In genomic region chr6:8893665-8894064, GRCm38 (mm10) we compare ENCODE assay signal across 17 mouse cellular contexts. TPM values are rescaled to one million over a fixed set of nuclear protein-coding genes. Genes with fewer than 3 reads are reported as not detected.
A peak's percentile ranks its signal among the peaks of the same experiment; 100 is the strongest.
DNase-seq lines count a peak whose midpoint lies in the region; ATAC-seq and TF ChIP-seq lines count a peak whose summit lies in the region.
"Had no signal": no experiment of that assay in that cellular context is flagged by ENCODE, and none has a peak within 500 bp of the region (broad histone marks: within the 10 kb centered on the region; RNA-seq: fewer than 3 reads in every experiment).

No protein-coding gene starts in this region.

- no peak overlapping the region for H3K9ac ChIP-seq in heart, postnatal 0 days (replicated peaks; ENCODE audit: low read depth, low read length)
- H3K9ac ChIP-seq in liver, postnatal 0 days (replicated peaks) = no peak overlapping the region
- no peak overlapping the region for H3K9ac ChIP-seq in liver, embryonic 11.5 days (ENCODE audit: low read depth, low read length)
- H3K9ac ChIP-seq in kidney, embryonic 16.5 days (replicated peaks; ENCODE audit: low read length) = no peak overlapping the region
- H3K9ac ChIP-seq: forebrain, embryonic 13.5 days had no signal

- DNase-seq in heart, postnatal 0 days (ENCODE audit: low spot score) = no peak
- DNase-seq in heart, postnatal 25 days (ENCODE audit: low spot score) = no peak
- no peak for DNase-seq in liver, postnatal 0 days
- no peak for DNase-seq in liver, embryonic 11.5 days (ENCODE audit: low spot score)
- peak; percentile 42 for DNase-seq in ES-CJ7 (ENCODE audit: low read depth, low spot score)
- DNase-seq in urinary bladder, adult 18-20 months (ENCODE audit: low spot score in 2 of 2) = no peak
- no peak for DNase-seq in gastrocnemius, adult 18-20 months (ENCODE audit: low spot score)
- DNase-seq: adrenal gland, postnatal 10 days; cerebellum, postnatal 10 days; gastrocnemius, postnatal 10 days; heart, postnatal 36 days; left cerebral cortex, postnatal 4 days; lung, adult 18-20 months; right cerebral cortex, postnatal 25 days had no signal

- H3K9me3 ChIP-seq in heart, postnatal 0 days (replicated peaks; ENCODE audit: control insufficient read depth, low read length) = no peaks in the 10 kb centered on the region
- H3K9me3 ChIP-seq in liver, postnatal 0 days (ENCODE audit: low read length) = no peaks in the 10 kb centered on the region
- H3K9me3 ChIP-seq in liver, embryonic 11.5 days (ENCODE audit: control insufficient read depth, low read length) = no peaks in the 10 kb centered on the region
- H3K9me3 ChIP-seq in kidney, embryonic 16.5 days (ENCODE audit: low read length) = peaks cover under 1% of the 10 kb centered on the region; the same call in 1 of the 2 replicates
- H3K9me3 ChIP-seq: forebrain, embryonic 13.5 days had no signal

- H3K27ac ChIP-seq in heart, postnatal 0 days (ENCODE audit: low read depth) = no peak overlapping the region
- no peak overlapping the region for H3K27ac ChIP-seq in liver, postnatal 0 days (ENCODE audit: low read depth)
- H3K27ac ChIP-seq in liver, embryonic 11.5 days (ENCODE audit: low read depth, low read length) = no peak overlapping the region
- no peak overlapping the region for H3K27ac ChIP-seq in kidney, embryonic 16.5 days (ENCODE audit: low read length)
- H3K27ac ChIP-seq: forebrain, embryonic 13.5 days had no signal

- H3K36me3 ChIP-seq in heart, postnatal 0 days (replicated peaks; ENCODE audit: control insufficient read depth, insufficient read depth, low read length) = no peaks in the 10 kb centered on the region
- H3K36me3 ChIP-seq in liver, postnatal 0 days (replicated peaks; ENCODE audit: insufficient read depth, low read length) = no peaks in the 10 kb centered on the region
- H3K36me3 ChIP-seq in liver, embryonic 11.5 days (ENCODE audit: control insufficient read depth, insufficient read depth, low read length) = no peaks in the 10 kb centered on the region
- H3K36me3 ChIP-seq in kidney, embryonic 16.5 days (ENCODE audit: insufficient read depth, low read length) = no peaks in the 10 kb centered on the region

- no peak for ATAC-seq in heart, postnatal 0 days (ENCODE audit: insufficient read depth, low read depth)
- ATAC-seq in liver, postnatal 0 days = no peak
- no peak for ATAC-seq in liver, embryonic 11.5 days (replicated peaks; ENCODE audit: low FRiP score)
- ATAC-seq in kidney, embryonic 16.5 days (ENCODE audit: low FRiP score, low TSS enrichment) = 0 out of 2 replicates have a peak, but pooled peaks have one; percentile 23
- ATAC-seq: forebrain, embryonic 13.5 days had no signal

- 65% methylated on average over 4 of the region's 4 CpGs for WGBS in heart, postnatal 0 days
- WGBS in liver, postnatal 0 days (ENCODE audit: insufficient replicate concordance) = 70% methylated on average over 4 of the region's 4 CpGs
- WGBS in liver, embryonic 11.5 days = 73% methylated on average over 4 of the region's 4 CpGs
- 71% methylated on average over 4 of the region's 4 CpGs for WGBS in kidney, embryonic 16.5 days

- no peak for TF ChIP-seq EP300 in heart, postnatal 0 days (IDR thresholded peaks at IDR 0.05; ENCODE audit: low read depth)
- TF ChIP-seq EP300 in liver, postnatal 0 days (IDR thresholded peaks at IDR 0.05; ENCODE audit: low read depth) = no peak

- intact Hi-C loops in heart, postnatal 25 days (cut with DNase I) = no loop called here

- peak; percentile 19; the same call in 1 of the 2 replicates for TF ChIP-seq CTCF in heart, postnatal 0 days (IDR thresholded peaks at IDR 0.05; ENCODE audit: low read depth)
- peak; percentile 59 for TF ChIP-seq CTCF in liver, postnatal 0 days (IDR thresholded peaks at IDR 0.05; ENCODE audit: low read depth)

- H3K4me2 ChIP-seq in heart, postnatal 0 days (ENCODE audit: low read depth, low read length) = no peak overlapping the region
- no peak overlapping the region for H3K4me2 ChIP-seq in liver, postnatal 0 days (ENCODE audit: low read depth, low read length)
- H3K4me2 ChIP-seq in liver, embryonic 11.5 days = no peak overlapping the region
- H3K4me2 ChIP-seq in kidney, embryonic 16.5 days (replicated peaks; ENCODE audit: low read depth, low read length) = no peak overlapping the region
- H3K4me2 ChIP-seq: forebrain, embryonic 13.5 days had no signal

- H3K4me1 ChIP-seq in heart, postnatal 0 days (ENCODE audit: control insufficient read depth, insufficient read depth) = no peaks in the 10 kb centered on the region
- H3K4me1 ChIP-seq in liver, postnatal 0 days (ENCODE audit: insufficient read depth) = no peaks in the 10 kb centered on the region
- no peaks in the 10 kb centered on the region for H3K4me1 ChIP-seq in liver, embryonic 11.5 days (replicated peaks; ENCODE audit: control insufficient read depth, insufficient read depth, low read length)
- no peaks in the 10 kb centered on the region for H3K4me1 ChIP-seq in kidney, embryonic 16.5 days (ENCODE audit: insufficient read depth, low read length)

- no peaks in the 10 kb centered on the region for H3K27me3 ChIP-seq in heart, postnatal 0 days (ENCODE audit: control insufficient read depth, insufficient read depth, low read length)
- no peaks in the 10 kb centered on the region for H3K27me3 ChIP-seq in liver, postnatal 0 days (ENCODE audit: insufficient read depth, low read length)
- no peaks in the 10 kb centered on the region for H3K27me3 ChIP-seq in liver, embryonic 11.5 days (replicated peaks; ENCODE audit: control insufficient read depth, insufficient read depth, low read length)
- H3K27me3 ChIP-seq in kidney, embryonic 16.5 days (ENCODE audit: insufficient read depth, low read length) = no peaks in the 10 kb centered on the region
- H3K27me3 ChIP-seq: forebrain, embryonic 13.5 days had no signal

- H3K4me3 ChIP-seq in heart, postnatal 0 days (ENCODE audit: low read depth, low read length) = no peak overlapping the region
- H3K4me3 ChIP-seq in liver, postnatal 0 days (ENCODE audit: low read depth, low read length) = no peak overlapping the region
- H3K4me3 ChIP-seq in liver, embryonic 11.5 days (ENCODE audit: low read depth, low read length) = no peak overlapping the region
- no peak overlapping the region for H3K4me3 ChIP-seq in kidney, embryonic 16.5 days (ENCODE audit: low read length)
- H3K4me3 ChIP-seq: forebrain, embryonic 13.5 days had no signal

RNA-seq across cellular contexts. Expression of gene Nxph1, which starts 54.6 kb away (rescaled TPM):
- not detected in 2 replicates for total RNA-seq in heart, postnatal 0 days (2014; rRNA removed; ENCODE audit: low replicate concordance)
- polyA plus RNA-seq in heart, postnatal 0 days (2015; fragmentation: Nextera tagmentation; extraction: Ambion mirVana) = 0.05 and 0.07 TPM in 2 replicates
- total RNA-seq in heart, postnatal 25 days (2021) = not detected
- polyA plus RNA-seq in liver, postnatal 0 days (2015; fragmentation: Nextera tagmentation; extraction: Ambion mirVana) = not detected in 2 replicates
- polyA plus RNA-seq in liver, embryonic 11.5 days (2014; fragmentation: Nextera tagmentation; extraction: Ambion mirVana) = 0.22 TPM in 1 of 2 replicates, not detected in the other
- polyA plus RNA-seq in kidney, embryonic 16.5 days (2015; fragmentation: Nextera tagmentation; extraction: Ambion mirVana) = 0.10 and 0.27 TPM in 2 replicates
- total RNA-seq in gastrocnemius, adult 18-20 months (2021) = not detected
- total RNA-seq: heart, postnatal 36 days; megakaryocyte, adult 5-6 weeks had no signal
